Comparison of ENCODE assay signal across 8 mouse cellular contexts in genomic region chr5:91139446-91139873, GRCm38 (mm10). TPM values are rescaled to one million over a fixed set of nuclear protein-coding genes. Genes with fewer than 3 reads are reported as not detected.
A peak's percentile ranks its signal among the peaks of the same experiment; 100 is the strongest.
DNase-seq lines count a peak whose midpoint lies in the region; ATAC-seq and TF ChIP-seq lines count a peak whose summit lies in the region.

Areg (plus strand) TSS chr5:91139599.

- H3K36me3 ChIP-seq in forebrain, embryonic 14.5 days (ENCODE audit: control insufficient read depth, insufficient read depth, low read length), result no peaks in the 10 kb centered on the region
- no peaks in the 10 kb centered on the region for H3K36me3 ChIP-seq in hindbrain, embryonic 10.5 days
- no peaks in the 10 kb centered on the region for H3K36me3 ChIP-seq in lung, embryonic 14.5 days (ENCODE audit: insufficient read depth)

- H3K4me2 ChIP-seq in forebrain, embryonic 14.5 days (ENCODE audit: low read length), result peak within 1 kb of the TSS; percentile 87
- H3K4me2 ChIP-seq in lung, embryonic 14.5 days, result peak within 1 kb of the TSS; percentile 81

- under 1% methylated on average over 44 of the region's 44 CpGs for WGBS in forebrain, embryonic 14.5 days
- under 1% methylated on average over 44 of the region's 44 CpGs for WGBS in hindbrain, embryonic 10.5 days
- WGBS in lung, embryonic 14.5 days, result under 1% methylated on average over 44 of the region's 44 CpGs
- WGBS in olfactory bulb, adult 2 months, result under 1% methylated on average over 44 of the region's 44 CpGs

- no peak within 1 kb of the TSS for H3K27ac ChIP-seq in forebrain, embryonic 14.5 days (ENCODE audit: low read depth, low read length)
- H3K27ac ChIP-seq in hindbrain, embryonic 10.5 days, result peak within 1 kb of the TSS; percentile 72; the same call in 1 of the 2 replicates
- no peak within 1 kb of the TSS for H3K27ac ChIP-seq in layer of hippocampus, adult 2 months
- no peak within 1 kb of the TSS for H3K27ac ChIP-seq in lung, embryonic 14.5 days (ENCODE audit: low read depth)
- no peak within 1 kb of the TSS for H3K27ac ChIP-seq in olfactory bulb, adult 2 months (ENCODE audit: insufficient read depth, low read depth, low read length)

- peak within 1 kb of the TSS; percentile 53 for H3K4me3 ChIP-seq in forebrain, embryonic 14.5 days (ENCODE audit: low read depth, low read length)
- peak within 1 kb of the TSS; percentile 68 for H3K4me3 ChIP-seq in hindbrain, embryonic 10.5 days
- H3K4me3 ChIP-seq in layer of hippocampus, adult 2 months, result peak within 1 kb of the TSS; percentile 57
- H3K4me3 ChIP-seq in lung, embryonic 14.5 days (ENCODE audit: low read depth, low read length), result peak within 1 kb of the TSS; percentile 50
- peak within 1 kb of the TSS; percentile 64 for H3K4me3 ChIP-seq in olfactory bulb, adult 2 months (ENCODE audit: insufficient read depth, low read depth, low read length)

- peak; percentile 74 for DNase-seq in CD4-positive helper T cell, adult 2 months (ENCODE audit: low read depth, low spot score)
- DNase-seq in adrenal gland, postnatal 36 days, result peak; percentile 45 to 48
- peak; percentile 63 for DNase-seq in forebrain, embryonic 14.5 days (ENCODE audit: low spot score)
- DNase-seq in hindbrain, embryonic 10.5 days (ENCODE audit: low spot score), result peak; percentile 69
- DNase-seq in layer of hippocampus, adult 2 months (ENCODE audit: low spot score in 2 of 2), result peak; percentile 4 to 30
- DNase-seq in lung, embryonic 14.5 days, result peak; percentile 63
- peak; percentile 36 to 45 for DNase-seq in thymus, postnatal 36 days

- no peaks in the 10 kb centered on the region for H3K4me1 ChIP-seq in forebrain, embryonic 14.5 days (ENCODE audit: control insufficient read depth, insufficient read depth, low read length)
- H3K4me1 ChIP-seq in hindbrain, embryonic 10.5 days (replicated peaks), result peaks cover 10% of the 10 kb centered on the region; the same call in 1 of the 2 replicates
- no peaks in the 10 kb centered on the region for H3K4me1 ChIP-seq in lung, embryonic 14.5 days (ENCODE audit: insufficient read depth)
- H3K4me1 ChIP-seq in olfactory bulb, adult 2 months (ENCODE audit: control insufficient read depth, insufficient read depth, low read length), result peaks cover 6% of the 10 kb centered on the region; the same call in 1 of the 2 replicates

- TF ChIP-seq CTCF in layer of hippocampus, adult 2 months (conservative IDR thresholded peaks at IDR 0.05), result peak; percentile 29; the same call in 1 of the 2 replicates
- no peak for TF ChIP-seq CTCF in lung, embryonic 14.5 days (IDR thresholded peaks at IDR 0.05; ENCODE audit: low read depth)
- no peak for TF ChIP-seq CTCF in olfactory bulb, adult 2 months (IDR thresholded peaks at IDR 0.05; ENCODE audit: insufficient read depth, low read depth, low read length)

- H3K27me3 ChIP-seq in forebrain, embryonic 14.5 days (replicated peaks; ENCODE audit: control insufficient read depth, insufficient read depth, low read length), result peaks cover 6% of the 10 kb centered on the region; the same call in 1 of the 2 replicates
- peaks cover 37% of the 10 kb centered on the region for H3K27me3 ChIP-seq in hindbrain, embryonic 10.5 days (ENCODE audit: insufficient read depth, poor library complexity, severe bottlenecking)
- H3K27me3 ChIP-seq in lung, embryonic 14.5 days (ENCODE audit: insufficient read depth, low read length), result peaks cover 25% of the 10 kb centered on the region

- peak within 1 kb of the TSS; percentile 60 for H3K9ac ChIP-seq in forebrain, embryonic 14.5 days (ENCODE audit: low read length)
- peak within 1 kb of the TSS; percentile 29 for H3K9ac ChIP-seq in lung, embryonic 14.5 days

- TF ChIP-seq POLR2A in olfactory bulb, adult 2 months (IDR thresholded peaks at IDR 0.05; ENCODE audit: insufficient read depth, low read depth, low read length), result no peak

- ATAC-seq in forebrain, embryonic 14.5 days, result peak; percentile 92
- ATAC-seq in lung, embryonic 14.5 days (ENCODE audit: insufficient read depth), result peak; percentile 86

- H3K9me3 ChIP-seq in forebrain, embryonic 14.5 days (replicated peaks; ENCODE audit: control insufficient read depth, low read length), result no peaks in the 10 kb centered on the region
- no peaks in the 10 kb centered on the region for H3K9me3 ChIP-seq in hindbrain, embryonic 10.5 days
- H3K9me3 ChIP-seq in lung, embryonic 14.5 days (ENCODE audit: low read depth, low read length), result no peaks in the 10 kb centered on the region

RNA-seq across cellular contexts. Expression of gene Areg, which starts in this region (rescaled TPM):
- under 1 TPM in 1 of 2 experiments, not detected in 1; 0.76 TPM for total RNA-seq in adrenal gland, postnatal 36 days (2021)
- not detected in 2 replicates for polyA plus RNA-seq in forebrain, embryonic 14.5 days (2014; fragmentation: Nextera tagmentation; extraction: Ambion mirVana)
- 0.13 TPM in 1 of 2 replicates, not detected in the other for polyA plus RNA-seq in hindbrain, embryonic 10.5 days (2016; fragmentation: Nextera tagmentation; extraction: Ambion mirVana)
- under 1 TPM in 1 of 2 experiments, not detected in 1; 0.41 TPM for total RNA-seq in layer of hippocampus, adult 2 months (2021)
- polyA plus RNA-seq in lung, embryonic 14.5 days (2014; fragmentation: Nextera tagmentation; extraction: Ambion mirVana), result 1.7 and 1.9 TPM in 2 replicates
- not detected in 2 replicates for polyA plus RNA-seq in olfactory bulb, adult 2 months (2012; ENCODE audit: insufficient read depth, insufficient read length, low replicate concordance, missing spikeins)

Comparison
In these comparisons a context has a peak if more than half of its experiments do, and no peak if none do; other contexts are left out.
1. Peak in DNase-seq in adrenal gland, postnatal 36 days; RNA of the gene not detected or under 1 TPM.
2. Peak in DNase-seq, ATAC-seq, H3K4me3 ChIP-seq, H3K9ac ChIP-seq and H3K4me2 ChIP-seq in forebrain, embryonic 14.5 days; RNA of the gene not detected or under 1 TPM.
3. Peak in DNase-seq, H3K4me3 ChIP-seq and H3K27ac ChIP-seq in hindbrain, embryonic 10.5 days; RNA of the gene not detected or under 1 TPM.
4. Peak in DNase-seq and H3K4me3 ChIP-seq in layer of hippocampus, adult 2 months; RNA of the gene not detected or under 1 TPM.
5. DNase-seq: peak in every context shown above with its lines; median percentile 74 in CD4-positive helper T cell, adult 2 months; 69 in hindbrain, embryonic 10.5 days; 63 in forebrain, embryonic 14.5 days; 63 in lung, embryonic 14.5 days; 46 in adrenal gland, postnatal 36 days; 40 in thymus, postnatal 36 days; 17 in layer of hippocampus, adult 2 months.